Mouse (Mus musculus) ovary, adult 18-20 months (tissue): ENCODE data around the gene Fam196b.

ENCODE experiments used
- DNase-seq: peaks from one replicate; pipeline ENCODE4 v3.0.0; 2022; ENCODE audit warnings: low spot score, mixed read lengths

The Fam196b gene

DNA sequence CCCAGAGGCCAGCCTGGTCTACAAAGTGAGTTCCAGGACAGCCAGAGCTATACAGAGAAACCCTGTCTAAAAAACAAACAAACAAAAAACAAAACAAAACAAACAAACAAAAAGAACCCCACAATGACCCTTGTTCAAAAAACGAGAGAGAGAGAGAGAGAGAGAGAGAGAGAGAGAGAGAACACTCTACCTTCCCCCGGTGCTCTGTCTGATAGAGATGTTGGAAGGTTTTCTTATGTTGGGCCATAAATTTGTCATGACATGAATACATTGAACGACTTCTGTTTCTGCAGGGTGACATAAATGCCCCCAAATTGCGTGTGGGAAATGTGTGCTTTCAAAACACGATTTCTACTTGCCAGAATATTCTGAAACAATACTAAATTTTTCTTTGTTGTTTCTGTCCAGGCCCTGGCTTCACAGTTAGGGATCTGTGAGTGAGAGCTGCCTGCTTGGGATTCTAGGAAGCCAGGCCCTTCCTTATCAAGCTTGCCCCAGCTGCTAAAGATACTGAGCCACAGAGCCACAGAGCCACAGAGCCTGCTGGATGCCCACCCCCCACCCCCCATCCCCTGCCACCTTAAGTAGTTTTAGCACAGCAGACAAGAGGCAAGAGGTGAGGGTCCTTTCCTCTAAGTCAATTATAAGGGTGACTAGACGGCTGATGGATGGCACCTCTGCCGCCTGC lies 17.9 kb downstream of the Fam196b start:
- no peak for DNase-seq

DNA sequence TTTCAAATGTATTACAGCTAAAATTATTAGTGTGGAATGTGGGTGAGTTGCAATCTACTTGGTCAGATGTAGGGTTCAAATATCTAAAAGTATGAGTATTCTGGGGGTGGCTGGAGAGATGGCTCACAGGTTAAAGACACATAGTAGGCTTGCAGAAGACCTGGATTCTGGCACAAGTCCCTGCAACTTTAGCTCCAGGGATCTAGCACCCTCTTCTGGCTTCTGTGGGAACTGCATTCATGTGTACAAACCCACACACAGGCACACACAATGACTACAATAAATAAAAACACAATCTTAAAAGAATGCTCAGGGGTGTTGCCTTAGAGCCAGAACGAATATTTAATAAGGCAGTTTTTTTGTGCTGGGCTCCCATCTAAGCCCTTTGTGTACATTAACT lies 23.3 kb downstream of the Fam196b start:
- no peak for DNase-seq

DNA sequence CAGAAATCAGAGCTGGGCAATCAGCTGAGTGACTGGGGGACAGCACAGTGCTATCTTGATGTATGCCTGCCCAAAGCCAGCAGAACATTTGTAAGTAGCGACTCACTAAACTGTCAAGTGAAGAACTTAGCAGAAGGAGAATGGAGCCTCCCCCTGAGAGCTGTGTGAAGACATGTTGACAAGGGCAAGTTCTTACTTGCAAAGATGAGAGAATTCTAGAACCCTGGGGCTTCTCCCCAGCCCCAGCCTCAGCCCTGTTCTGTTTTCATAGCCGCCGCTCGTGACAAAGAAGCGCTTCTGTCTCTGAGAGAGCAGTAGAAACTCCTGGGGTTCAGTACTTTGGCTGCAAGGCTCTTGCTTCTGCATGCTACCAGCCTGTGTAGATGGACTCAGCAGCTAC lies 25.1 kb downstream of the Fam196b start:
- DNase-seq, result no peak

DNA sequence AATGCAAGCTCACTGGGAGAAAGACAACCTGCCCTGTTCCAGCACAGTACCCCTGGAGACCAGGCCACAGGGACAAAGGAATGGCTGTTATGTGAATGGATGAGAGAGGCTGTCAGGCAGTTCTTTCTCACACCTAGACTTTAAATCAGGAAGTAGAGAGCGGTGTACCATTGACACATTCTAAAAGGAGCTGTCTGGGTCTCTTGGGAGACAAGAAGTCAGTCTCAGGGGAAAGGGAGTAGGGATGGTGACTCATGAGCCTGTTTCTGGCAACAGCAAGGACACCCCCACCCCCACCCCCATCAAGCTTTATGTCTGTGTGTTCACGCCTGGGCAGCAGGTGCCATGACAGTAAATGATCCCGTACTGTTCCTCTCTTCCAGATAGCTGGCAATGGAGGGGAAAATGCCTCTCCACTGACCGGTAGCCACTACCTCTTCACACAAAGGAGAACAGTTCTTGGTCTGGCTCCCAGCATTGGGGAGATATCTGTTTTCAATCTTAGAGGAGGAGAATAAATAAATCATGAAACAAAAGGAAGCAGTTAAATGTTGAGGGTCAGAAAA lies 29.2 kb downstream of the Fam196b start:
- DNase-seq, result no peak

DNA sequence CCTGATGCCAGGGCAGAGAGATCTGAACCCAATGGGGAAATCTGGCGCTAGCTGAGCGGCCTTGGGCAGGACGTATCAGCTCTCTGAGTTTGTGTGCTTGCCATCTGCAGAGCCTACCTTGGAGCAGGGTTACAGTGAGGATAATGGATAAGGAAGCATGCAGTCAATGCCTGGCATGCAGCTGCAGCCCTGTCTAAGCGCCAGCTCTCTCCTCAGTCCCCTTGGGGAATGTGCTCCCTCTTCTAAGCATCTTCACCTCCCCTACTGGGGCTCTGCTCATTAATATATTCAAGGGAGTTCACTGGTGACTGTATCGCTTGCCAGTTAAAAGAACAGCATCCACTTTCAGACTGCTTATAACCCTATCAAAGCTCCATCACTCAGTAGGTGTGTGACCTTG lies 29.7 kb downstream of the Fam196b start:
- peak; percentile 2 for DNase-seq

DNA sequence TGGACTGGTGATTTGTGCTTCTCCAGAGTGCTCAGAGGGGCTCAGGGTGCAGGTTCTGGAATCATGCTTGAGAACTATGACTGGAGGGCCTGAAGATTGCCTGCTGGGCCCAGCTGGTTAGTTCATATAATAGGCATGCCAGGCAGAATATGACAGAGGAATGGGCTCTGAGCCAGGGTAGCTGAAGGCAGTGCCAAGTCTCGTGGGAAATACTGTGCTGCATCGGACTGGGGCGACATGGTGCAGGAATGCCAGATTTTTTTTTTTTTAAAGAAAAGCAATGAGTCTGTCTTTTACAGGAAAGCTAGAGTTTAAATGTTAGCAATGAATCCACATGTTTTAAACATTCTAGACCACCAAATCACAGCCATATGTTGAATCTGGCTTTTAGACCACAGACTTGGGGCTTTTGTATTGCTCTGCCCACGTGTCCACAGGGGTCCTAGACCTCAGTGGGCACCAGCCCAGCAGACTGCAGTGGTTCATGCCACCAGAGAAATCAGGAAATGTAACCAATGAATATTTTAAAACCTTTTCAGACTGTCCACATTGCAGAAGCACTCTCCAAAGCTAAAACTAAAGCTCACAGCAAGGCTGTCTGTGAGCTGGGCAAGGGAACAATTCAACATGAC lies 33.8 kb downstream of the Fam196b start:
- no peak for DNase-seq

DNA sequence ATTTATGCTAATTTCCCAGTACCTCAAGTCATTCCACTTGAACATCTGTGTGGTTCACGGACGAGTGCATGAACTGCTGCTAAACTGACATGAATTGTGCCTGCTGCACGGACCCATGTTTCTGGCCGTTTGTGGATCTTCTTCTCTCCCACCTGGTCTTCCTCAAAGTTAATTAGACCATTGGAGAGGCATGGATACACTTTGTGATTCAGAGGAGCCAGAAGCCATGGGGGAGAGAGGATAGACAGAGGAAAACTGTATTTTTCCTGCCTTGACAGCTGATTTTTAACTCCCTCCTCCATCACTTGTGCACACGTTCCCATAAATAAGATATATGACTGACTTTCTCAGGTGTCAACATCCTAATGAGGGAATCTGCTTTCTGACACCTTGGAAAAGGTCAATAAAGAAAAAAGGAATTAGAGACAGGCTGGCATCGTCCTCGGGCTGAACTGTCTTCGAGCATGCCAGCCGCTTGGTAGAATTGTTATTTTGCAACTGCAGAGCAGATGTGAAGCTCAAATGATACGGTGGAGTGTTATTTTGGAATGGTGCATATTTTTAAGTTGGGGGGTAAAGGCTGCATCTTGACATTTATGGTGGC lies 34.9 kb downstream of the Fam196b start:
- no peak for DNase-seq

DNA sequence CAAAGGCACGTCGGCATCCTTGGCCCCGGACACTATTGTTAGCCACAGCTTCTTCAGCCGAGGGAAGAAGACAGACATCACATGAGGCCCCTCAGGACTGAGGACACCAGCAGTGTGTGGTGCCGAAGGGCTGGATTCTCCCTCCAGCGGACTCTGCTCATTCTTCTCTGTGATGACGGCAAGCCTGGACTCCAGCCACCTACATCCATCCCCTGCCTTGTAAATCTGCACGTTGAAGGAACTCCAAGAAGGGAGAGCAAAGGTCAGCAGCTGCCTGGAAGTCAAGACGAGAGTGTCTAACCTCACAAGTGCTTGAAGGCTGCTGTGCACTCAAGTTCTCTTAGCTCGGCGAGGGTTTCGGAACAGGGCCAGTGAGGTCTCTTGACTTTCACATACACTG lies 40.8 kb downstream of the Fam196b start:
- DNase-seq, result no peak

DNA sequence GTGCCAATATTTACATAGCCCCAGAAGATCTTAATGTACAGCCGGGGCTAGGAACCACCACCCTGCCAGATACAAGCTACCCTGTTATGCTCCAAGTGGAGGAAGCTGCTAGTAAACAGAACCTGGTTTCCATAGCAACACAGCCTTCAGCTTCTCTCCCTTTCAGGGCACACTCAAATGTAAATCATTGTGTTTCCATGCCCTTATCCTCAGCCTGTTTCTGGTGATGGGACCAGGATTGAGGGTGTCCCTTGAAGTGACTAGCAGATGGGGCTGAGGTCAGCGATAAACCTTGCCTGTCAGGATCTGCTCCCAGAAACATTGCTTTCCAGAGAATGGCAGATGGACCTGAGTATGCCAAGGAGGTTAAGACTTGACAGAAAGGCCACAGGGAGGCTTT lies 41.5 kb downstream of the Fam196b start:
- no peak for DNase-seq

DNA sequence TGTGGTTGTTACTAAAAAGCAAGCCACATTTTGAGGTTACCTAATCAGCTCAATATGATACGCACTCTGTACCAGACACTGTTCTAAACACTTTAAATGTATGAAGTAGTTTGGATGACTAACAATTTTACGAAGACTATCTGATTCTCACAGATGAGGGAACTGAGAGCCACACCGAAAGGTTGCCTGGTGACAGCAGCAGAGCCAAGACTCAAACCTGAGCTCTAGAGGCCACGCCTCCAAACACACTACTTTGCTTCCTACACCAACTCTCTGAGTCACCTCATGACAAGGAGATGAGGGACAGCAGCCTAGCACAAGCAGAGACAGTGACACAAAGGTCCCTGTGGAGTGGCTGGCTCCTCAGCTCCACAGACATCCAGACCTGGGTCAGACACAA lies 57.6 kb downstream of the Fam196b start:
- no peak for DNase-seq

DNA sequence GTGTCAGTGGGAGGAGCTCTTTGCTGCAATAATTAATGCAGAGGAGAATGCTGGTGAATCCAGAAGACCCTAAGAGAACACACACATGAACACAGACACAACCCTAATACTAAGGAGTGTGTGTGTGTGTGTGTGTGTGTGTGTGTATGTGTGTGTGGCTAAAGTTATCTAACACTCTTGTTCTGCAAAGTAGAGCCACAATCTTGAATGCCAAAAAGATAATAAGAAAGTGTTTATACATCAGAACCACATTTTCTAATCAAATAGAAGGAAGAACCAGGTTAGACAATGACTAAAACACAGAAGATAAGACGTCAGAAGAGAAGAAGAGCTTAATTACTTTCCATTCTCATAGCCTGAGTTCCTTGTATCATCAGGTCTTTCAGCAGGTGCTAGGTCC lies 60.9 kb downstream of the Fam196b start:
- DNase-seq, result no peak

DNA sequence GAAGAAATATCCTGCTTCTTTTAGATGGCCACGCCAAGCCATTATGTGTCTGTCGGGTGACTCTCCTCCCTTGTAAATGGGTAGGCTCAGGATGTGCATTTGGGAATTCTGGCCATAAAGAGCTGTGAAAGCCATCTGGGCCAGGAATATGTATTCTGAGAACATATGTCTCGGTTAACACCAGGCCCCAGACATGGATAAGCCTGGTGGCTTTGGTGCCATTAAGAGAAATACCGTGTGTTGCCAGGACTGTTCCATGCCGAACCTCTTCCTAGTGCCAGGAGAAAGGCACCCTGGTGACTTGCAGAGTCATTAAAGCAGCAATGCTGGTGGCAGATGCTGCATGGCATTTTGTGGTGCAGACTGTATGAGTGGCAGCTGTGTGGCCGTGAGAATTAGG lies 63.0 kb downstream of the Fam196b start:
- no peak for DNase-seq

DNA sequence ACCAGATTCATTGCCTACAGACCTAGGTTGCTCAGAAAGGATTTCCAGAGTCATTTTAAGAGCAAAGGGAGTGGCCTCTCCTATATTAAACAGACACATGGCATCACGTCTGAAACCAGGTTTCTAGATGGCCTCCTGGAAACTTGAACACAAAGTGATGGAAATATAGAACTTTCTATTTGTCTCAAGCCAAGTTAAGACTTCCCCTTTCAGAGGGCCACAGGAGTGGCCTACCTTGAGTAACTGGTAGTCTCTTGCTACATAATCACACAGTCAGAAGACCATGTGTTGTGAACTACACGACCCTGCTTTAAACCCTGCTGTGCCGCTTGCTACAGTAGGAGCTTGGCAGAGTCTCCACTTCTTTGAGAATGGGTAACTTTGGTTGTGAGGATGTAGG lies 68.9 kb downstream of the Fam196b start:
- no peak for DNase-seq

DNA sequence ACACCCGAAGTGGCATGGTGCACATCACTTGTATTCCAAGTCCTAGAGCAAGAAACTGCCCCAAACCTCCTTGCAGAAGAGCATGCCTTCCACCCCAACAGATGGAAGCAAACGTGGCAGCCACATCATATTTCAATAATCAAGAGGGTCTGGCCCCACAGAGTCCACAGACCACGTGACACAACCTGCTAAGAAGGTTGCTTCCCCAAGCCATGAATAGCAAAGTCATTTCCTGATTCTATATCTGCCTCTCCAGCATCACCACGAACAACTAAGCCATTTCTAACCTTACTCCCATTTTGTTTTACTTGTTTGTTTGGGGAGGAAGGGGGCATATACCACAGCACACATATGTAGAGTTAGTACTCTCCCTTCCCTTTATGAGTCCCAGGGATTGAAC lies 69.6 kb downstream of the Fam196b start:
- no peak for DNase-seq

DNA sequence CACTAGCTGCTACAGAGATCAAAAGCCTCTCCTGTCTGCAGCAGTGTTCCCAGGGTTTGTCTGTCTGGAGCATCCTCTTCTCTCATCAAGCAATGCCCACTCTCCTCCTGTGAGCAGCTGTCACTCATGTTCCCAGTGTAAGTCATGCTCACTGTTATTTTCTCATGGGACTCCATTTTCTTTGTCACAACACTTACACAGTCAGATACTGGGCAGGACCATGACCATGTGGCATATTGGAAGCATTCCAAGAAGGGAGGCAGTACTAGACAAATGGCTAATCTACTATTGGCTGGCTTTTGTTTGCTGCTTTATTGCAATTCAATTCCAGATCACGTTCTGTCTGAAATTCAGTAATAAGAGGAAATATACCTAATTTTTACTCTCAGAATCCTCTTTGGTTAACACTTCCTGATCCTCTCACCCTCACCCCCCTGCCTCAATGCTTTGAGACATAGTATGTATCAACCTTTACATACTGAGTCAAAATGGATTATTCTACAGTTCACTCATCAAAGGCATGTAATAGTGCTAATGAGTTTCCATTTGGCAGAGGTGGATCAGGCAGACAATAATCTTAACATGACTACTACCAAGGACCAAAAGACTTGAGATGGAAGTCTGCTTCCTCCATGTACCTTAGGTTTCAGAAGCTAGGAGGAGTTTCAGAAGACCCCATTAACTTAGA lies 70.5 kb downstream of the Fam196b start:
- DNase-seq, result no peak

DNA sequence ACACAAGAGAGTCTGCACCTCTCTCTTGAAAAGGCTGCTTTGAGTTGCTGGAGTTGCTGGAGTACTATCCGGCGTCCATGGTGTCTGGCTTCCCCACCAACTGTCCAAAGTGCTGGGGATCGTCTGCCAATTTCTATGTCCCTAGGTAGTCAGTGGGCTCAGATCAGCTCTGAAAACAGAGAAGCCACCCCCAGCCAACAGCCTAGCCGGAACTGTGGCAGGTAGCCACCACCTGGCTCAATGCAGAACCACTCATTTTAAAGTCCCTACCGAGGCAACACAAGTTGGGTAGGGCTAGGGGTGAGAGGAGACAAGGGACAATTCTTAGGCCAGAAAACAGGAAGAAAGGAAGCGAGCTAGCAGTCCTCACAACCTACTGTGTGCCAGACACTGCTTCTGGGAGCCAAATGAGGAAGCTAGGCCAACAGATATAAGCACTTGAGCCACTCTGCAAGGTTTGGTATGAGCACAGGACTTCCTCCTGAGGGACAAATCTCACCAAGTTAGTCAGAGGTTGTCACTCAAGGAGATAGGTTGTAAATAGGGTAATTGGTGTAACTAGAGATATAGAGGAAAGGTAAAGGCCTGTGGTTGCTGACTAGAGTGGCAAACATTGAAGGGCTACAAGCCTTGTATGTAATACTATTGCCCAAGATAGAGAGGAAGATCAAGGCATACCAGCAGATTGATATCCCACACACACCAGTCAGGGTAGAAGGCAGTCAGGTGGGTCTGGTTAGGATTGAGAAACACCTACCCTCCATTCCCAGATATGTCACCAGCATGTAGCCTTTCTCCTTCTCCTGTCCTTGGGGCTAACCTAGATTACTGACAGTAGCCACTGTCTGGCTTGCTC lies 74.9 kb downstream of the Fam196b start:
- no peak for DNase-seq

DNA sequence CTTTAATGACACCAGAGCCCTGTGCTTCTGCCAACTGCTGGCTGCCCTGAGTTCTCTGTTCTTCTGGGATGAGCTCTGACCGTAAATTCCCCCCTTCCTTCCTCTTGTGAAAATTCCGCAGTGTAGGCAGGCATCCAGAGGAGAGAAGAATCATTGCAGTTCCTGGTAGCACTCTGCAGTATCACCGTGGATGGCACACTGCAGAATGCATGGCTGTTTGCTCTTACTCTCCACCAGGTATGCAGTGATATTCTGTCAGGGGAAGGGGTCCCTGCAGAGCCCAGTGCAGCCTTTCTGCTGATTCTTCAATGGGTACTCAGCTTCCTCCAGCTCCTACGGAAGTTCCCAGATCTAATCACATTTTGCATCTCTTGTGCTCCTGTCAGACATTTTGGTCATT lies 77.5 kb downstream of the Fam196b start:
- no peak for DNase-seq

DNA sequence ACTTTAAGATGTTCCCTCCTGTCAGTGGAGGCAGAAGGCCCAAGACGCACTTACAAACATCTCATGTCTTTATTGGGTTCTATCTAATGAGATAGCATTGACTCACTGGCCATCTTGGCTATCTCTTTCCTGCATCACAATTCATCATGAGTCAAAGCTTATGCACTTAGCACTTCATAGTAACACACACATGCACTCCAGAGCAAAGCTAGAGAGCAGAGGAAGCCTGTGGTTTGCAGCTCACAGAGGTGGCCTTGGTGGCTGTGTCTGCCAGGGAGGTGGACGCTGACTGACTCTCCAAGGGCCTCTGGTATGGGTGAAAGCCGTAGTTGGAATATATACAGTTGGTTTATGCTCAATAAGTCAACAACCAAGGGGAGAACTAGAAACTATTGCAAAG lies 81.2 kb downstream of the Fam196b start:
- DNase-seq, result no peak

DNA sequence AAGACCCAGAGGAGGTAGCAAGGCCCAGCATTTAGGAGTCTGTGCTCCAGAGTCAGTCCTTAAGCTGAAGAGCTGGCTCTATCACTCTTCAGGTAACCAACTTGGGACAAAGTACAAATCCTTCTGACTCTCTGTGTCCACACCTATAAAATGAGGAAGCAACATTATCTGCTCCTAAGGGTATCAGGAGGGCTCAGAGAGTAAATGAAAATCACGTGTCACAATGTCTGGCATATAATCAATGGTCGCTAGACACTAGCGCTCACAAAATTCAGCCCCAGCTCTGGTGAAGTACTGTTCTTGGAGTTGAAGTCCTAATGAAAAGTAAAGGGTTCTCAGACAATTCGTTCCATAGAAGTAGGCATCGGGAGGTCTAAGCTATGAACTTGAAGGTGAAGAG lies 83.0 kb downstream of the Fam196b start:
- DNase-seq, result no peak

DNA sequence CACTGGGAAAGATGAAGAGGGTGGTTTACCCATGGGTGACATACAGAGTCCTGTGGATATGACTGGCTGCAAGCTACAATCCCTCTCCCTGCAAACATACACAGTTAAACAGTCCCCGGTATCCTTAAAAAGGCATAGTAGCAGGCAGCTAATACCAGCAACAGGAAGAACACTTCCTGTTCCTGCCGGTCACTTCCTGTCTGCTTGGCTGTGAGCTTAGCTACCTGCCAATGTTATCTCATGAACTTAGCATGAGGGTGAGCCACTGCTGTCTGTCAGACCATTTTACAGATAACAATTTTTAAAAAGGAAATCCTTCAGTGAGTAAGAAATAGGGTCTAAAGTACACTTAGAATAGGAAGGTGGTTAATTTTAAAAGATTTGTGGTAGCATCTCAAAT lies 83.9 kb downstream of the Fam196b start:
- DNase-seq, result no peak

DNA sequence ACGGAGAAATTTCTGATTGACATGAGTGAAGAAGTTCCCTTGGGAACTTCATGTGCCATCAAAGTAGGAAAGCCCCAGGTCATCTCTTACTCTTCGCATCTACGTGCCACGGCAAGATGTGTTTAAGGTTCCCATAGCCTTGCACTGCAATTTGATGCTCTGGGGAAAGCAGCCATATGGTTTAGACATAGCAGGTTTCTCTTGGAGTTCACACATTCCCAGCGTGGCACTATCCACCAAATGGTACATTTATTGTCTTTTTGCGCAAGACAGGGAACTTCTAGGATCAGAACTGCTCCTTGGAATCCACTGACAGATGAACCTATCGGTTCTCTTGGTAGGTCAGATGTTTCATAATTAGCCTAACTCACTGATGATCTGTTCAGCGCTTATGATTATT lies 86.7 kb downstream of the Fam196b start:
- no peak for DNase-seq

DNA sequence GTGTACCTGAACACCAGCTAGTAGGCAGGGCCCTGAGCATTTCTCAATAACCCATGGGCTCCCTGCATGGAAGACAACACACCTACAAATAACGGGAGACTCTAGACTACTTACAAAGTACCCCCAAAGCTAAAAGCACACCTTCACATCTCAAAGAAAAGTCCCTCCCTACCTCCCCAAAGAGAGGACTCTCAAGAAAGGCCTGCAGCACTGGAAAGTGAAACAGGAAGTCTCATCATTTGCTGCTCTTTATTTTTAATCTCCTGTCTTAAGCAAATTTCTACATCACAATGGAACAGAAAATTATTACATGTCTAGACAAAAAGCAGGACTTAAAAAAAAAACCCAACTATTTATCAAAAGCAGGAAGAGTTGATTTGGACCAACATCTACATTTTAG lies 90.7 kb downstream of the Fam196b start:
- DNase-seq, result no peak
